Mouse (Mus musculus) olfactory bulb, adult 2 months (tissue): ENCODE measurements around the gene Hmgn1. TPM values are rescaled to one million over a fixed set of nuclear protein-coding genes. Genes with fewer than 3 reads are reported as not detected.

Experiments
- H3K27ac ChIP-seq: fragments of 200-500 bp; 2 replicates; pipeline ENCODE4 v1.5.1; 2012; ENCODE audit warnings: low read depth, low read length; ENCODE audit not compliant: insufficient read depth
- H3K4me1 ChIP-seq: fragments of 200-500 bp; 2 replicates; pipeline ENCODE4 v1.6.1; 2012; ENCODE audit warnings: low read length; ENCODE audit not compliant: control insufficient read depth, insufficient read depth
- H3K4me3 ChIP-seq: fragments of 200-500 bp; 2 replicates; pipeline ENCODE4 v1.5.1; 2012; ENCODE audit warnings: mild to moderate bottlenecking, low read depth, low read length, moderate library complexity; ENCODE audit not compliant: insufficient read depth
- CTCF ChIP-seq: fragments of 200-500 bp; IDR thresholded peaks from 2 replicates; pipeline ENCODE4 v1.5.1; 2012; ENCODE audit warnings: low read depth, mild to moderate bottlenecking, low read length, moderate library complexity; ENCODE audit not compliant: insufficient read depth
- POLR2A ChIP-seq: fragments of 200-500 bp; IDR thresholded peaks from 2 replicates; pipeline ENCODE4 v1.6.1; 2012; ENCODE audit warnings: mild to moderate bottlenecking, low read depth, low read length, moderate library complexity; ENCODE audit not compliant: insufficient read depth
- WGBS: fragments of 180-500 bp; shearing (Covaris S2); methylation state at CpG from one replicate; pipeline ENCODE4 v1.1.7; 2018; 5-methylcytosine and 5-hydroxymethylcytosine counted together
- polyA plus RNA-seq: library from polyadenylated mRNA; stranded (reverse); fragments of >200 nt; gene quantifications from 2 replicates; pipeline ENCODE4 v1.2.4, GENCODE M21; 2012; ENCODE audit warnings: low replicate concordance; ENCODE audit not compliant: missing spikeins, insufficient read depth, insufficient read length

Hmgn1 gene
- polyA plus RNA-seq, 1 experiment: not detected

DNA sequence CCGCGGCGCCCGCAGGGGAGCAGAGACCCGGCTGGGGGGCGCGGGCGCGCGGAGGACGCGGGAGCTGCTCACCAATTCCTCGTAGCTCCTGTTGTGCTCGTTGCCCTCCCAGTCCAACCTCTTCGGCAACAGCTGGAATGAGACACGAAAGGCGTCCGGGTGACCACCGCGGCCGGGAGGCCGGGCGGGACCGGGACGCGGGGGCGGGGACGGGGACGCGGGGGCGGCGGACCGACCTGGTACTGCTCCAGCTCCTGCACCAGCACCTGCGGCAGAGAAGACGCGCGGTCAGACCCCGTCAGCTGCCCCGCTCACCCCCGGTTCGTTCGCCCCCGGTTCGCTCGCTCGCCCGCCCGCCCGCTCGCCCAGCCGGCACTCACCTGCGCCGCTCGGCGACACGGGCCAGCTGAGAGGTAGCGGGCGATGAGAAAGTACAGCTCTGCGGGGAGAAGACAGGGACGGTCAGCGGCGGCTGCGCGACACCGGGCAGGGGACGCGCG is 45.7 kb downstream of the Hmgn1 start:
- Histone ChIP-seq H3K4me3 (peak overlapping the region; percentile 99), H3K27ac (peak overlapping the region; percentile 94), H3K4me1 (peaks cover 11% of the 10 kb centered on the region)
- TF ChIP-seq CTCF (no peak), POLR2A (no peak)
- 1% methylated on average over 68 of the region's 68 CpGs for WGBS

DNA sequence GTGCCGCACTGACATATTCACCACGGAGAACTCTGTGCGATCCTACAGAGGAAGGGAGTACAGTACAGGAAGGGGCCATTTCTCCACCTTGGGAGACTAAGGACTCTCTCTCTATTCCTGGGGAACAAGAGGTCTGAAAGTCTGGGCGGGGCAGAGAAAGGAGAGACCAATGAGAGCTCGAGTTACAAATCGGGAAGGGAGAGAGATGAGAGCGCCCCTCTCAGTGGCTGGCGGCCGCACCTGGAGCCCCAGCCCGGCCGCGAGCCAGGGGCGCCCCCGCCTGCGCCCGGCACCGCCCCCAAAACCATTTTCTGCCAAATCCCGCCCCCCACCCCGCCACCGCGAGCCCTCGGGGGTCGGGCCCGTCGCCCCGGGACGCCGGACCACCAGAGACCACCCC is 46.2 kb downstream of the Hmgn1 start:
- peaks cover 11% of the 10 kb centered on the region for H3K4me1 ChIP-seq
- WGBS: 3% methylated on average over 27 of the region's 28 CpGs
- H3K4me3 ChIP-seq: peak overlapping the region; percentile 99
- TF ChIP-seq POLR2A (peak; percentile 29; the same call in 1 of the 2 replicates), CTCF (no peak)
- no peak overlapping the region for H3K27ac ChIP-seq

DNA sequence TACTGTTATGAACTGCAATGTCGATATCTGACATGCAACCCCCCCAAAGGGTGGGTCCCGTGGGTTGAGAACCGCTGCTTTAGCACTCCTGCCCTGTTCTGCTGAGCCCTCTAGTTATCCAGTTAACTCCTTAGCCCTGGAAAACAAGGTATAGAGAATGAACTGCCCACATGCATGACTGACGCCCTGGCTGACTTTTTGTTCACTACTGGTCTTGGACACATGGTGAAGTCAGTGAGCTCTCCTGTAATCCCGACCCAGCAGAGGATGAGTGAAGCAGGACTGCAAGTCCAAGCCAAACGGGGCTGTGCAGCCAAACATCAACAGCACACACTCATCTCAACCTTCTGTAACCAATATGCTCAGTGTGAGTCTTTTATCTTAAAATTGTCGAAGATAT is 47.0 kb downstream of the Hmgn1 start:
- WGBS: 74% methylated on average over 7 of the region's 7 CpGs

More for the DNA sequence above, 47.0 kb downstream of the Hmgn1 start:
- peaks cover 11% of the 10 kb centered on the region for H3K4me1 ChIP-seq
- TF ChIP-seq CTCF: no peak
- no peak for TF ChIP-seq POLR2A
- H3K4me3 ChIP-seq: no peak overlapping the region
- no peak overlapping the region for H3K27ac ChIP-seq

Other genes with a start within 250 kb of the Hmgn1 start
- gene Psmg1, start 136.8 kb downstream of the Hmgn1 start, polyA plus RNA-seq: not detected in 2 replicates
- gene Brwd1, start 45.2 kb downstream of the Hmgn1 start, polyA plus RNA-seq: 395 and 462 TPM in 2 replicates
- not detected in 2 replicates for gene Wrb, start 17.7 kb upstream of the Hmgn1 start, polyA plus RNA-seq
- gene Lca5l, start 64.5 kb upstream of the Hmgn1 start, polyA plus RNA-seq: not detected in 2 replicates
- gene Sh3bgr, start 72.7 kb upstream of the Hmgn1 start, polyA plus RNA-seq: not detected in 2 replicates
- not detected in 2 replicates for gene B3galt5, start 108.1 kb upstream of the Hmgn1 start, polyA plus RNA-seq